Mouse (Mus musculus) kidney, adult 2 months (tissue): Measurements from ENCODE around the gene Bckdha. TPM values are rescaled to one million over a fixed set of nuclear protein-coding genes. Genes with fewer than 3 reads are reported as not detected.

Experiments used
- DNase-seq: peaks from one replicate; pipeline ENCODE4 v3.0.0; 2021
- H3K27ac ChIP-seq: fragments of 200-500 bp; 2 replicates; pipeline ENCODE4 v1.5.1; 2012; ENCODE audit warnings: low read depth, low read length, control low read depth, inconsistent platforms; ENCODE audit not compliant: insufficient read depth
- H3K27me3 ChIP-seq: fragments of 200-500 bp; replicated peaks from 2 replicates; pipeline ENCODE4 v1.6.1; 2012; ENCODE audit warnings: mild to moderate bottlenecking, moderate library complexity, low read length, inconsistent platforms; ENCODE audit not compliant: control insufficient read depth, insufficient read depth
- H3K36me3 ChIP-seq: fragments of 200-500 bp; 2 replicates; pipeline ENCODE4 v1.6.1; 2012; ENCODE audit warnings: mild to moderate bottlenecking, moderate library complexity, low read length, inconsistent platforms; ENCODE audit not compliant: control insufficient read depth, insufficient read depth
- H3K4me1 ChIP-seq: fragments of 200-500 bp; 2 replicates; pipeline ENCODE4 v1.6.1; 2011; ENCODE audit warnings: low read length; ENCODE audit not compliant: control insufficient read depth, insufficient read depth
- H3K4me3 ChIP-seq: fragments of 200-500 bp; 2 replicates; pipeline ENCODE4 v1.5.1; 2011; ENCODE audit warnings: mild to moderate bottlenecking, low read depth, low read length, control low read depth; ENCODE audit not compliant: insufficient read depth
- CTCF ChIP-seq: fragments of 200-500 bp; conservative IDR thresholded peaks from 2 replicates; pipeline ENCODE4 v1.5.1; 2011; ENCODE audit warnings: low read depth, mild to moderate bottlenecking, control low read depth, low read length, moderate library complexity, mixed read lengths; ENCODE audit not compliant: insufficient read depth, insufficient read length
- POLR2A ChIP-seq: fragments of 200-500 bp; IDR thresholded peaks from one replicate; pipeline ENCODE4 v1.6.1; 2011; ENCODE audit warnings: low read depth, low read length, control low read depth
- WGBS: fragments of 180-500 bp; shearing (Covaris S2); methylation state at CpG from one replicate; pipeline ENCODE4 v1.1.7; 2018; 5-methylcytosine and 5-hydroxymethylcytosine counted together
- polyA plus RNA-seq: library from polyadenylated mRNA; depleted of rRNA; stranded (reverse); fragments of >200 nt; gene quantifications from 2 replicates; pipeline ENCODE4 v1.2.3, GENCODE M21; 2012; rRNA removed

The Bckdha gene
- polyA plus RNA-seq, 1 experiment, result 675 TPM

- Histone ChIP-seq H3K4me1 (no peaks in the 10 kb centered on the region), H3K36me3 (no peaks in the 10 kb centered on the region), H3K27me3 (no peaks in the 10 kb centered on the region), H3K27ac (no peak overlapping the region), H3K4me3 (no peak overlapping the region)
- TF ChIP-seq POLR2A (no peak), CTCF (no peak)
- WGBS, result 81% methylated on average over 3 of the region's 3 CpGs
- no peak for DNase-seq
Observed at GRCm38 (mm10) chr7:25593859-25594258, 64.9 kb downstream of the Bckdha start.

GRCm38 (mm10) chr7:25591226-25591625, 67.6 kb downstream of the Bckdha start:
- 94% methylated on average over 2 of the region's 2 CpGs for WGBS
- H3K4me1 ChIP-seq, result no peaks in the 10 kb centered on the region
- H3K36me3 ChIP-seq, result no peaks in the 10 kb centered on the region
- no peak overlapping the region for H3K27ac ChIP-seq
- no peak for TF ChIP-seq CTCF
- TF ChIP-seq POLR2A, result no peak
- no peak overlapping the region for H3K4me3 ChIP-seq
- H3K27me3 ChIP-seq, result no peaks in the 10 kb centered on the region
- DNase-seq, result no peak

- no peak for DNase-seq
- TF ChIP-seq POLR2A, result no peak
- TF ChIP-seq CTCF, result no peak
- WGBS, result 84% methylated on average over 9 of the region's 9 CpGs
Observed at GRCm38 (mm10) chr7:25585351-25586204, 73.2 kb downstream of the Bckdha start.

GRCm38 (mm10) chr7:25584651-25585050, 74.1 kb downstream of the Bckdha start:
- no peaks in the 10 kb centered on the region for H3K36me3 ChIP-seq
- 87% methylated on average over 5 of the region's 5 CpGs for WGBS
- H3K4me3 ChIP-seq, result no peak overlapping the region
- TF ChIP-seq CTCF, result no peak
- no peaks in the 10 kb centered on the region for H3K27me3 ChIP-seq
- H3K4me1 ChIP-seq, result no peaks in the 10 kb centered on the region
- no peak for DNase-seq
- H3K27ac ChIP-seq, result no peak overlapping the region

More at GRCm38 (mm10) chr7:25585351-25586204, 73.2 kb downstream of the Bckdha start:
- no peak overlapping the region for H3K4me3 ChIP-seq
- no peaks in the 10 kb centered on the region for H3K27me3 ChIP-seq
- no peaks in the 10 kb centered on the region for H3K4me1 ChIP-seq
- no peak overlapping the region for H3K27ac ChIP-seq
- H3K36me3 ChIP-seq, result no peaks in the 10 kb centered on the region

- TF ChIP-seq CTCF (no peak), POLR2A (no peak)
- Histone ChIP-seq H3K36me3 (no peaks in the 10 kb centered on the region), H3K4me3 (no peak overlapping the region), H3K27me3 (no peaks in the 10 kb centered on the region), H3K27ac (no peak overlapping the region), H3K4me1 (no peaks in the 10 kb centered on the region)
- 90% methylated on average over 15 of the region's 15 CpGs for WGBS
- no peak for DNase-seq
Observed at GRCm38 (mm10) chr7:25582301-25582810, 76.4 kb downstream of the Bckdha start.

Other genes starting within 250 kb of the Bckdha start
- 0.11 and 0.18 TPM in 2 replicates for gene Cxcl17, start 246.1 kb downstream of the Bckdha start, polyA plus RNA-seq
- 32.1 TPM in 2 replicates for gene Ceacam1, start 181.4 kb downstream of the Bckdha start, polyA plus RNA-seq
- gene Ceacam2, start 119.1 kb downstream of the Bckdha start, polyA plus RNA-seq, result 36.3 and 41.2 TPM in 2 replicates
- gene Erich4, start 43.1 kb downstream of the Bckdha start, polyA plus RNA-seq, result 31.4 and 49.7 TPM in 2 replicates
- gene Dmac2, start 39.6 kb downstream of the Bckdha start, polyA plus RNA-seq, result 114 and 134 TPM in 2 replicates
- gene B3gnt8, start 32.3 kb downstream of the Bckdha start, polyA plus RNA-seq, result 9.6 and 10.6 TPM in 2 replicates
- gene Exosc5, start 183 bp upstream of the Bckdha start, polyA plus RNA-seq, result 64.9 and 70.1 TPM in 2 replicates
- 0.27 and 0.48 TPM in 2 replicates for gene Tmem91, start 16.2 kb upstream of the Bckdha start, polyA plus RNA-seq
- 63.1 and 70.4 TPM in 2 replicates for gene B9d2, start 21.8 kb upstream of the Bckdha start, polyA plus RNA-seq
- gene Tgfb1, start 28.0 kb upstream of the Bckdha start, polyA plus RNA-seq, result 18.9 and 24.5 TPM in 2 replicates
- gene Ccdc97, start 60.1 kb upstream of the Bckdha start, polyA plus RNA-seq, result 52.5 and 53.5 TPM in 2 replicates
- 33.3 and 41.7 TPM in 2 replicates for gene Hnrnpul1, start 95.8 kb upstream of the Bckdha start, polyA plus RNA-seq
- 31.0 and 36.1 TPM in 2 replicates for gene Axl, start 129.7 kb upstream of the Bckdha start, polyA plus RNA-seq
- 22.1 and 26.2 TPM in 2 replicates for gene Cyp2s1, start 157.9 kb upstream of the Bckdha start, polyA plus RNA-seq
- gene Cyp2b10, start 238.6 kb upstream of the Bckdha start, polyA plus RNA-seq, result not detected in 2 replicates